Mouse (Mus musculus): ENCODE results near the gene Gm20388. TPM values are rescaled to one million over a fixed set of nuclear protein-coding genes. Genes with fewer than 3 reads are reported as not detected.

Gene Gm20388
- total and polyA plus RNA-seq, 3 experiments = 0.02 to 0.05 TPM; not detected in 1

- TF ChIP-seq CTCF (IDR thresholded peaks at IDR 0.05; ENCODE audit: low read depth, low read length) = no peak
- no peak for TF ChIP-seq POLR2AphosphoS5 (IDR thresholded peaks at IDR 0.05; ENCODE audit: insufficient replicate concordance, low read depth, low read length)
- TF ChIP-seq GATA1 (IDR thresholded peaks at IDR 0.05; ENCODE audit: borderline replicate concordance, low read length) = no peak
- no peak for TF ChIP-seq GATA2 (IDR thresholded peaks at IDR 0.05; ENCODE audit: borderline replicate concordance, low read depth, low read length)
- TF ChIP-seq TAL1 (conservative IDR thresholded peaks at IDR 0.05; ENCODE audit: low read depth, low read length) = no peak
- peaks cover 60% of the 10 kb centered on the region for H3K9me3 ChIP-seq (replicated peaks)
- ATAC-seq (ENCODE audit: extremely low read depth, insufficient number of reproducible peaks, low FRiP score, poor library complexity, severe bottlenecking) (no peak), DNase-seq (ENCODE audit: low spot score) (no peak)
- no peaks in the 10 kb centered on the region for H3K4me1 ChIP-seq (ENCODE audit: insufficient read depth, low read depth, low read length)
- H3K4me3 ChIP-seq (ENCODE audit: low read depth, low read length) = no peak overlapping the region
- H3K27me3 ChIP-seq (ENCODE audit: insufficient read depth, low read length) = no peaks in the 10 kb centered on the region
- H3K36me3 ChIP-seq (replicated peaks) = no peaks in the 10 kb centered on the region
These were observed 4419.8 kb downstream of the Gm20388 start for GRCm38 (mm10) chr8:124330433-124330832.

GRCm38 (mm10) chr8:124331094-124331493 lies 4420.5 kb downstream of the Gm20388 start:
- H3K4me3 ChIP-seq (ENCODE audit: low read depth, low read length) = no peak overlapping the region
- TF ChIP-seq CTCF (IDR thresholded peaks at IDR 0.05; ENCODE audit: low read depth, low read length) = no peak
- H3K9me3 ChIP-seq (replicated peaks) = peaks cover 63% of the 10 kb centered on the region
- no peaks in the 10 kb centered on the region for H3K4me1 ChIP-seq (ENCODE audit: insufficient read depth, low read depth, low read length)
- ATAC-seq (ENCODE audit: extremely low read depth, insufficient number of reproducible peaks, low FRiP score, poor library complexity, severe bottlenecking) (no peak), DNase-seq (ENCODE audit: low spot score) (no peak)
- no peaks in the 10 kb centered on the region for H3K27me3 ChIP-seq (ENCODE audit: insufficient read depth, low read length)
- H3K36me3 ChIP-seq (replicated peaks) = no peaks in the 10 kb centered on the region

GRCm38 (mm10) chr8:124331706-124332105 lies 4421.1 kb downstream of the Gm20388 start:
- H3K4me3 ChIP-seq (ENCODE audit: low read depth, low read length) = no peak overlapping the region
- H3K27me3 ChIP-seq (ENCODE audit: insufficient read depth, low read length) = no peaks in the 10 kb centered on the region
- peaks cover 67% of the 10 kb centered on the region for H3K9me3 ChIP-seq (replicated peaks)
- ATAC-seq (ENCODE audit: extremely low read depth, insufficient number of reproducible peaks, low FRiP score, poor library complexity, severe bottlenecking) (no peak), DNase-seq (ENCODE audit: low spot score) (no peak)
- H3K4me1 ChIP-seq (ENCODE audit: insufficient read depth, low read depth, low read length) = no peaks in the 10 kb centered on the region
- TF ChIP-seq POLR2AphosphoS5 (IDR thresholded peaks at IDR 0.05; ENCODE audit: insufficient replicate concordance, low read depth, low read length) (no peak), GATA1 (IDR thresholded peaks at IDR 0.05; ENCODE audit: borderline replicate concordance, low read length) (no peak), CTCF (IDR thresholded peaks at IDR 0.05; ENCODE audit: low read depth, low read length) (no peak), TAL1 (conservative IDR thresholded peaks at IDR 0.05; ENCODE audit: low read depth, low read length) (no peak), GATA2 (IDR thresholded peaks at IDR 0.05; ENCODE audit: borderline replicate concordance, low read depth, low read length) (no peak)
- H3K36me3 ChIP-seq (replicated peaks) = no peaks in the 10 kb centered on the region

- H3K27me3 ChIP-seq (ENCODE audit: insufficient read depth, low read length) = peaks cover 2% of the 10 kb centered on the region; the same call in 1 of the 2 replicates
- H3K36me3 ChIP-seq (replicated peaks) = no peaks in the 10 kb centered on the region
- H3K4me3 ChIP-seq (ENCODE audit: low read depth, low read length) = no peak overlapping the region
- no peak for DNase-seq (ENCODE audit: low spot score)
- no peaks in the 10 kb centered on the region for H3K4me1 ChIP-seq (ENCODE audit: insufficient read depth, low read depth, low read length)
- ATAC-seq (ENCODE audit: extremely low read depth, insufficient number of reproducible peaks, low FRiP score, poor library complexity, severe bottlenecking) = no peak
- H3K9me3 ChIP-seq (replicated peaks) = peaks cover 66% of the 10 kb centered on the region
- no peak for TF ChIP-seq GATA1 (IDR thresholded peaks at IDR 0.05; ENCODE audit: borderline replicate concordance, low read length)
- no peak for TF ChIP-seq TAL1 (conservative IDR thresholded peaks at IDR 0.05; ENCODE audit: low read depth, low read length)
- no peak for TF ChIP-seq CTCF (IDR thresholded peaks at IDR 0.05; ENCODE audit: low read depth, low read length)
- TF ChIP-seq POLR2AphosphoS5 (IDR thresholded peaks at IDR 0.05; ENCODE audit: insufficient replicate concordance, low read depth, low read length) = no peak
- no peak for TF ChIP-seq GATA2 (IDR thresholded peaks at IDR 0.05; ENCODE audit: borderline replicate concordance, low read depth, low read length)
These were observed 4425.7 kb downstream of the Gm20388 start for GRCm38 (mm10) chr8:124336302-124336701.

- Histone ChIP-seq H3K4me3 (ENCODE audit: low read depth, low read length) (no peak overlapping the region), H3K9me3 (replicated peaks) (peaks cover 74% of the 10 kb centered on the region), H3K36me3 (replicated peaks) (no peaks in the 10 kb centered on the region), H3K4me1 (ENCODE audit: insufficient read depth, low read depth, low read length) (no peaks in the 10 kb centered on the region), H3K27me3 (ENCODE audit: insufficient read depth, low read length) (peaks cover 2% of the 10 kb centered on the region; the same call in 1 of the 2 replicates)
- DNase-seq (ENCODE audit: low spot score) = no peak
- no peak for TF ChIP-seq CTCF (IDR thresholded peaks at IDR 0.05; ENCODE audit: low read depth, low read length)
- no peak for TF ChIP-seq GATA2 (IDR thresholded peaks at IDR 0.05; ENCODE audit: borderline replicate concordance, low read depth, low read length)
- no peak for TF ChIP-seq POLR2AphosphoS5 (IDR thresholded peaks at IDR 0.05; ENCODE audit: insufficient replicate concordance, low read depth, low read length)
- no peak for TF ChIP-seq TAL1 (conservative IDR thresholded peaks at IDR 0.05; ENCODE audit: low read depth, low read length)
- TF ChIP-seq GATA1 (IDR thresholded peaks at IDR 0.05; ENCODE audit: borderline replicate concordance, low read length) = no peak
- ATAC-seq (ENCODE audit: extremely low read depth, insufficient number of reproducible peaks, low FRiP score, poor library complexity, severe bottlenecking) = no peak
These were observed 4429.1 kb downstream of the Gm20388 start for GRCm38 (mm10) chr8:124339742-124340141.

GRCm38 (mm10) chr8:124340360-124341068 lies 4429.9 kb downstream of the Gm20388 start:
- no peaks in the 10 kb centered on the region for H3K36me3 ChIP-seq (replicated peaks)
- peaks cover 2% of the 10 kb centered on the region; the same call in 1 of the 2 replicates for H3K27me3 ChIP-seq (ENCODE audit: insufficient read depth, low read length)
- H3K4me1 ChIP-seq (ENCODE audit: insufficient read depth, low read depth, low read length) = no peaks in the 10 kb centered on the region
- no peak overlapping the region for H3K4me3 ChIP-seq (ENCODE audit: low read depth, low read length)
- TF ChIP-seq POLR2AphosphoS5 (IDR thresholded peaks at IDR 0.05; ENCODE audit: insufficient replicate concordance, low read depth, low read length) = no peak
- no peak for TF ChIP-seq GATA1 (IDR thresholded peaks at IDR 0.05; ENCODE audit: borderline replicate concordance, low read length)
- TF ChIP-seq CTCF (IDR thresholded peaks at IDR 0.05; ENCODE audit: low read depth, low read length) = no peak
- TF ChIP-seq TAL1 (conservative IDR thresholded peaks at IDR 0.05; ENCODE audit: low read depth, low read length) = no peak
- no peak for TF ChIP-seq GATA2 (IDR thresholded peaks at IDR 0.05; ENCODE audit: borderline replicate concordance, low read depth, low read length)
- peaks cover 75% of the 10 kb centered on the region for H3K9me3 ChIP-seq (replicated peaks)
- ATAC-seq (ENCODE audit: extremely low read depth, insufficient number of reproducible peaks, low FRiP score, poor library complexity, severe bottlenecking) (no peak), DNase-seq (ENCODE audit: low spot score) (no peak)

Measured in G1E (cell line).